Mouse (Mus musculus) heart, postnatal 0 days (tissue): ENCODE measurements around the gene Ccdc141.

ENCODE experiments used
- CTCF ChIP-seq: IDR thresholded peaks from 2 replicates; pipeline ENCODE4 v1.5.1; 2016; ENCODE audit warnings: antibody characterized with exemption, control low read depth, low read depth
- EP300 ChIP-seq: IDR thresholded peaks from 2 replicates; pipeline ENCODE4 v1.6.1; 2016; ENCODE audit warnings: antibody characterized with exemption, low read depth

- TF ChIP-seq CTCF (no peak), EP300 (no peak)
These were observed 16.5 kb upstream of the Ccdc141 start for GRCm38 (mm10) chr2:77186912-77187311.
